Comparison of ENCODE assay signal across 8 mouse cellular contexts in genomic region chr7:65421451-65421850, GRCm38 (mm10).
DNase-seq lines count a peak whose midpoint lies in the region; ATAC-seq and TF ChIP-seq lines count a peak whose summit lies in the region.

No protein-coding gene starts in this region.

- peak overlapping the region; percentile 43; the same call in 1 of the 2 replicates for H3K27ac ChIP-seq in heart, embryonic 13.5 days (replicated peaks)
- H3K27ac ChIP-seq in kidney, postnatal 0 days: peak overlapping the region; percentile 19; the same call in 1 of the 2 replicates
- peak overlapping the region; percentile 77 for H3K27ac ChIP-seq in lung, postnatal 0 days (ENCODE audit: low read length)

- peaks cover 48% of the 10 kb centered on the region for H3K4me1 ChIP-seq in heart, embryonic 13.5 days
- H3K4me1 ChIP-seq in kidney, postnatal 0 days (replicated peaks; ENCODE audit: insufficient read depth, low read length): peaks cover 18% of the 10 kb centered on the region; the same call in 1 of the 2 replicates
- peaks cover 12% of the 10 kb centered on the region; the same call in 1 of the 2 replicates for H3K4me1 ChIP-seq in lung, postnatal 0 days (ENCODE audit: insufficient read depth, low read depth, low read length)

- peak; percentile 56 to 64 for DNase-seq in cerebellum, postnatal 10 days
- DNase-seq in cerebellum, adult 11-12 months: no peak
- DNase-seq in embryo, embryonic 10.5 days (ENCODE audit: low spot score): peak; percentile 79
- peak; percentile 67 for DNase-seq in kidney, postnatal 0 days (ENCODE audit: low spot score)
- peak; percentile 76 for DNase-seq in lung, postnatal 0 days (ENCODE audit: low spot score)
- DNase-seq in right cerebral cortex, postnatal 14 days: peak; percentile 66
- DNase-seq in thymus, postnatal 10 days (ENCODE audit: low spot score in 2 of 2): no peak

- peak overlapping the region; percentile 49 for H3K4me2 ChIP-seq in heart, embryonic 13.5 days
- no peak overlapping the region for H3K4me2 ChIP-seq in kidney, postnatal 0 days (ENCODE audit: low read length)
- H3K4me2 ChIP-seq in lung, postnatal 0 days (replicated peaks; ENCODE audit: low read depth, low read length): no peak overlapping the region

- TF ChIP-seq CTCF in kidney, postnatal 0 days (IDR thresholded peaks at IDR 0.05; ENCODE audit: low read depth): no peak
- TF ChIP-seq CTCF in lung, postnatal 0 days (IDR thresholded peaks at IDR 0.05): no peak

- peak overlapping the region; percentile 50; the same call in 1 of the 2 replicates for H3K9ac ChIP-seq in heart, embryonic 13.5 days
- no peak overlapping the region for H3K9ac ChIP-seq in kidney, postnatal 0 days (ENCODE audit: low read depth, low read length)
- no peak overlapping the region for H3K9ac ChIP-seq in lung, postnatal 0 days (replicated peaks; ENCODE audit: low read depth)

- H3K27me3 ChIP-seq in heart, embryonic 13.5 days (replicated peaks): no peaks in the 10 kb centered on the region
- H3K27me3 ChIP-seq in kidney, postnatal 0 days (ENCODE audit: insufficient read depth, low read length): no peaks in the 10 kb centered on the region
- H3K27me3 ChIP-seq in lung, postnatal 0 days (replicated peaks; ENCODE audit: insufficient read depth, low read length): no peaks in the 10 kb centered on the region

- WGBS in heart, embryonic 13.5 days: 27% methylated on average over 10 of the region's 10 CpGs
- WGBS in kidney, postnatal 0 days: 33% methylated on average over 10 of the region's 10 CpGs
- 34% methylated on average over 10 of the region's 10 CpGs for WGBS in lung, postnatal 0 days

- peak; percentile 74 for TF ChIP-seq EP300 in lung, postnatal 0 days (IDR thresholded peaks at IDR 0.05)

- H3K4me3 ChIP-seq in heart, embryonic 13.5 days: peak overlapping the region; percentile 18; the same call in 1 of the 2 replicates
- H3K4me3 ChIP-seq in kidney, postnatal 0 days (replicated peaks; ENCODE audit: low read depth, low read length): no peak overlapping the region
- H3K4me3 ChIP-seq in lung, postnatal 0 days (ENCODE audit: low read depth, low read length): no peak overlapping the region

- no peak for ATAC-seq in heart, embryonic 13.5 days (ENCODE audit: extremely low read depth, insufficient number of reproducible peaks, low FRiP score, low TSS enrichment)
- peak; percentile 60 for ATAC-seq in kidney, postnatal 0 days (replicated peaks; ENCODE audit: low FRiP score, low read depth)
- ATAC-seq in lung, postnatal 0 days: peak; percentile 86

- H3K9me3 ChIP-seq in heart, embryonic 13.5 days: no peaks in the 10 kb centered on the region
- no peaks in the 10 kb centered on the region for H3K9me3 ChIP-seq in kidney, postnatal 0 days (replicated peaks; ENCODE audit: low read length)
- H3K9me3 ChIP-seq in lung, postnatal 0 days (ENCODE audit: low read length): no peaks in the 10 kb centered on the region

- H3K36me3 ChIP-seq in heart, embryonic 13.5 days: no peaks in the 10 kb centered on the region
- H3K36me3 ChIP-seq in kidney, postnatal 0 days (ENCODE audit: insufficient read depth, low read length): no peaks in the 10 kb centered on the region
- H3K36me3 ChIP-seq in lung, postnatal 0 days (ENCODE audit: insufficient read depth, low read length): no peaks in the 10 kb centered on the region

Comparison
In these comparisons a context has a peak if more than half of its experiments do, and no peak if none do; other contexts are left out.
1. DNase-seq: peak in cerebellum, postnatal 10 days (2 of 2), embryo, embryonic 10.5 days (single experiment), kidney, postnatal 0 days (single experiment), lung, postnatal 0 days (single experiment) and right cerebral cortex, postnatal 14 days (single experiment); none in cerebellum, adult 11-12 months (single experiment) and thymus, postnatal 10 days (0 of 2).
2. H3K27ac ChIP-seq: peak in every context shown above with its lines; median percentile 77 in lung, postnatal 0 days; 43 in heart, embryonic 13.5 days; 19 in kidney, postnatal 0 days.